ENCODE assay signal across 9 mouse cellular contexts in genomic region chr10:95145204-95145926, GRCm38 (mm10).
A peak's percentile ranks its signal among the peaks of the same experiment; 100 is the strongest.
DNase-seq lines count a peak whose midpoint lies in the region; ATAC-seq lines count a peak whose summit lies in the region.
"Had no signal": no experiment of that assay in that cellular context is flagged by ENCODE, and none has a peak within 500 bp of the region (broad histone marks: within the 10 kb centered on the region; RNA-seq: fewer than 3 reads in every experiment).

No protein-coding gene starts in this region.

- DNase-seq in adrenal gland, adult 2 months, result peak; percentile 23
- DNase-seq in adrenal gland, adult 18-20 months (ENCODE audit: low spot score in 2 of 2), result no peak
- DNase-seq in heart, postnatal 4 days, result peak; percentile 52
- peak; percentile 35 to 59 for DNase-seq in lung, adult 18-20 months
- DNase-seq in right cerebral cortex, postnatal 25 days, result no peak
- DNase-seq in right cerebral cortex, adult 18-20 months, result no peak
- DNase-seq: liver, embryonic 13.5 days had no signal

- 31% methylated on average over 9 of the region's 9 CpGs for WGBS in embryonic facial prominence, embryonic 13.5 days
- WGBS in stomach, embryonic 14.5 days, result 32% methylated on average over 9 of the region's 9 CpGs

- no peaks in the 10 kb centered on the region for H3K9me3 ChIP-seq in embryonic facial prominence, embryonic 13.5 days
- no peaks in the 10 kb centered on the region for H3K9me3 ChIP-seq in stomach, embryonic 14.5 days (ENCODE audit: control insufficient read depth, low read depth, low read length)
- H3K9me3 ChIP-seq: liver, embryonic 13.5 days had no signal

- H3K36me3 ChIP-seq in embryonic facial prominence, embryonic 13.5 days, result no peaks in the 10 kb centered on the region
- H3K36me3 ChIP-seq in stomach, embryonic 14.5 days (ENCODE audit: control insufficient read depth, insufficient read depth, low read length), result no peaks in the 10 kb centered on the region
- H3K36me3 ChIP-seq: liver, embryonic 13.5 days had no signal

- ATAC-seq in embryonic facial prominence, embryonic 13.5 days (ENCODE audit: insufficient number of reproducible peaks, insufficient read depth, low FRiP score, low TSS enrichment, low read depth), result no peak
- ATAC-seq in stomach, embryonic 14.5 days (ENCODE audit: insufficient number of reproducible peaks, insufficient read depth, low FRiP score, low read depth), result no peak

- peak overlapping the region; percentile 29; the same call in 1 of the 2 replicates for H3K27ac ChIP-seq in embryonic facial prominence, embryonic 13.5 days
- H3K27ac ChIP-seq in stomach, embryonic 14.5 days (ENCODE audit: low read length), result peak overlapping the region; percentile 77; the same call in 1 of the 2 replicates
- H3K27ac ChIP-seq: liver, embryonic 13.5 days had no signal

- no peaks in the 10 kb centered on the region for H3K27me3 ChIP-seq in embryonic facial prominence, embryonic 13.5 days
- H3K27me3 ChIP-seq in stomach, embryonic 14.5 days (ENCODE audit: control insufficient read depth, insufficient read depth, low read length), result no peaks in the 10 kb centered on the region
- H3K27me3 ChIP-seq: liver, embryonic 13.5 days had no signal

- H3K4me2 ChIP-seq in embryonic facial prominence, embryonic 13.5 days, result no peak overlapping the region
- 0 out of 2 replicates have a peak overlapping the region, but pooled peaks have one; percentile 10 for H3K4me2 ChIP-seq in stomach, embryonic 14.5 days (replicated peaks; ENCODE audit: low read depth, low read length)
- H3K4me2 ChIP-seq: liver, embryonic 13.5 days had no signal

- no peak overlapping the region for H3K9ac ChIP-seq in embryonic facial prominence, embryonic 13.5 days
- no peak overlapping the region for H3K9ac ChIP-seq in stomach, embryonic 14.5 days (replicated peaks; ENCODE audit: low read depth, low read length)
- H3K9ac ChIP-seq: liver, embryonic 13.5 days had no signal

- H3K4me1 ChIP-seq in embryonic facial prominence, embryonic 13.5 days, result peaks cover 45% of the 10 kb centered on the region
- peaks cover 42% of the 10 kb centered on the region for H3K4me1 ChIP-seq in stomach, embryonic 14.5 days (ENCODE audit: control insufficient read depth, insufficient read depth, low read length)

- H3K4me3 ChIP-seq in embryonic facial prominence, embryonic 13.5 days, result no peak overlapping the region
- no peak overlapping the region for H3K4me3 ChIP-seq in stomach, embryonic 14.5 days (ENCODE audit: low read depth, low read length)
- H3K4me3 ChIP-seq: liver, embryonic 13.5 days had no signal

Comparison
In these comparisons a context has a peak if more than half of its experiments do, and no peak if none do; other contexts are left out.
1. DNase-seq: peak in adrenal gland, adult 2 months (single experiment), heart, postnatal 4 days (single experiment) and lung, adult 18-20 months (2 of 2); none in adrenal gland, adult 18-20 months (0 of 2), right cerebral cortex, postnatal 25 days (single experiment) and right cerebral cortex, adult 18-20 months (single experiment).